Mouse (Mus musculus): ENCODE results near the gene Zc3hav1l. TPM values are rescaled to one million over a fixed set of nuclear protein-coding genes. Genes with fewer than 3 reads are reported as not detected.

Gene Zc3hav1l
- polyA plus RNA-seq, 1 experiment from 2014 or later: 13.7 TPM

DNA sequence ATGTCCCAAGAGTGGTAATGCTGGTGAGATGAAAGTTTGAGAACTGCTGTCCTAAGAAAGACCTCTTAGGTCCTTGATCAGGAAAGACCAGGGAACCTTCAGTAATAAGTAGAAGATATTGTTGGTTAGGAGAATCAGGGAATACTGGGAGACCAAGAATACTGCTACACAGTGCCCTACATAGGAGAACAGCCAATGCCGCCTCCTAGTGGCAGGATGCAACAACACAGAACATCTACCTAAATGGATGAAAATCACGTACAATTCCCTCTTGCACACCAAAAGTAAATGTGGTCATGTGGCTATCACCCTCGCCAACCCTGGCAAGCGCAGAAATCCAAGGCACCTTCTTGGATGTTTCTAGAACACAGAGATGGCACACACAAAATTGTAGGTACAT, 27.5 kb upstream of the Zc3hav1l start:
- no peak for ATAC-seq (ENCODE audit: insufficient number of reproducible peaks, insufficient read depth, low FRiP score, low TSS enrichment, low read depth)
- 20% methylated on average over 4 of the region's 4 CpGs for WGBS
- no peak overlapping the region for H3K9ac ChIP-seq
- H3K36me3 ChIP-seq: no peaks in the 10 kb centered on the region
- no peaks in the 10 kb centered on the region for H3K9me3 ChIP-seq
- no peak overlapping the region for H3K27ac ChIP-seq
- H3K27me3 ChIP-seq: no peaks in the 10 kb centered on the region
- no peak overlapping the region for H3K4me2 ChIP-seq
- H3K4me3 ChIP-seq: no peak overlapping the region
- no peaks in the 10 kb centered on the region for H3K4me1 ChIP-seq

- no peak overlapping the region for H3K4me2 ChIP-seq
- H3K9me3 ChIP-seq: no peaks in the 10 kb centered on the region
- no peak overlapping the region for H3K9ac ChIP-seq
- WGBS: 92% methylated on average over 9 of the region's 9 CpGs
- H3K27ac ChIP-seq: no peak overlapping the region
- H3K27me3 ChIP-seq: no peaks in the 10 kb centered on the region
- no peak overlapping the region for H3K4me3 ChIP-seq
- no peaks in the 10 kb centered on the region for H3K4me1 ChIP-seq
- ATAC-seq (ENCODE audit: insufficient number of reproducible peaks, insufficient read depth, low FRiP score, low TSS enrichment, low read depth): no peak
- H3K36me3 ChIP-seq: no peaks in the 10 kb centered on the region
Observed at GRCm38 (mm10) chr6:38320621-38321020, 21.6 kb upstream of the Zc3hav1l start.

DNA sequence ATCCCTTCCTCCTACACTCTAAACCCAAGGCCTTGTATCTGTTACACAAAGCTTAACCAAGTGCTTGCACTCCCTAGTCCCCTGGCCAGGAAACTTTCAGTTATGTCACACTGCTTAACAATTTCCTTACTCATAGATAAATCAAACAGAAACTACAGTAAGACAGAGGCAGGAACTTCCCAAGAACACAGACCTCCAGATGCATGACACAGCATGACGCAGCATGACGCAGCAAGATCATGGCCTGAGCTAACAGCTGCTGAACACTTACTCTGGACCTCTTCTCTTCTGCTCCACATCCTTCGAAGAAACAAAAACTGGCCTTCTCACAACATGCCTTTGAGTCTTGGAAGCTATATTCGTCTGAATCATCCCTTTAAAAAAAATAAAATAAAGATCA, 17.0 kb upstream of the Zc3hav1l start:
- H3K9ac ChIP-seq: no peak overlapping the region
- no peak for ATAC-seq (ENCODE audit: insufficient number of reproducible peaks, insufficient read depth, low FRiP score, low TSS enrichment, low read depth)
- WGBS: 88% methylated on average over 4 of the region's 4 CpGs
- no peaks in the 10 kb centered on the region for H3K4me1 ChIP-seq
- no peaks in the 10 kb centered on the region for H3K9me3 ChIP-seq
- no peak overlapping the region for H3K4me2 ChIP-seq
- no peak overlapping the region for H3K4me3 ChIP-seq
- no peaks in the 10 kb centered on the region for H3K27me3 ChIP-seq
- H3K36me3 ChIP-seq: no peaks in the 10 kb centered on the region
- no peak overlapping the region for H3K27ac ChIP-seq

- no peaks in the 10 kb centered on the region for H3K4me1 ChIP-seq
- H3K27ac ChIP-seq: no peak overlapping the region
- no peak overlapping the region for H3K4me3 ChIP-seq
- H3K9ac ChIP-seq: no peak overlapping the region
- ATAC-seq (ENCODE audit: insufficient number of reproducible peaks, insufficient read depth, low FRiP score, low TSS enrichment, low read depth): no peak
- no peaks in the 10 kb centered on the region for H3K36me3 ChIP-seq
- no peaks in the 10 kb centered on the region for H3K9me3 ChIP-seq
- H3K4me2 ChIP-seq: no peak overlapping the region
- no peaks in the 10 kb centered on the region for H3K27me3 ChIP-seq
Observed at GRCm38 (mm10) chr6:38309741-38310140, 10.7 kb upstream of the Zc3hav1l start.

DNA sequence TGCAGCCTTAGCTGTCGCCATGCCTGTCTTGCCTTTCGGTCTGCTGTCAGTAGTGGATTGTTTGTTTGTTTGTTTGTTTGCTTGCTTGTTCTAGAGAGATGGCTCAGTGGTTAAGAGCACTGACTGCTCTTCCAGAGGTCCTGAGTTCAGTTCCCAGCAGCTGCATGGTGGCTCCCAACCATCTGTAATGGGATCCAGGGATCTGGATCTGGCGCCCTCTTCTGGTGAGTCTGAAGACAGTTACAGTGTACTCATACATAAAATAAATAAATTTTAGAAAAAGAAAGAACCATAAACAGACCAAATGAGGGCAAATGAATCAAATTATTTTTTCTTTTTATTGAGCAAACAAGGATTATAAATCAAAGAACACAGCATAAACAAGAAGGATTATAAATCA, 5.9 kb upstream of the Zc3hav1l start:
- H3K4me2 ChIP-seq: no peak overlapping the region
- H3K36me3 ChIP-seq: no peaks in the 10 kb centered on the region
- WGBS: 70% methylated on average over 3 of the region's 3 CpGs
- no peak for ATAC-seq (ENCODE audit: insufficient number of reproducible peaks, insufficient read depth, low FRiP score, low TSS enrichment, low read depth)
- H3K9ac ChIP-seq: no peak overlapping the region
- 0 out of 2 replicates have a peak, but pooled peaks cover under 1% of the 10 kb centered on the region for H3K4me1 ChIP-seq
- H3K27me3 ChIP-seq: no peaks in the 10 kb centered on the region
- no peak overlapping the region for H3K27ac ChIP-seq
- no peaks in the 10 kb centered on the region for H3K9me3 ChIP-seq
- H3K4me3 ChIP-seq: no peak overlapping the region

- ATAC-seq (ENCODE audit: insufficient number of reproducible peaks, insufficient read depth, low FRiP score, low TSS enrichment, low read depth): no peak
- Histone ChIP-seq H3K4me3 (peak overlapping the region; percentile 87), H3K27ac (peak overlapping the region; percentile 97), H3K4me1 (peaks cover 17% of the 10 kb centered on the region), H3K4me2 (peak overlapping the region; percentile 74), H3K36me3 (peaks cover 36% of the 10 kb centered on the region), H3K9me3 (no peaks in the 10 kb centered on the region), H3K27me3 (no peaks in the 10 kb centered on the region), H3K9ac (peak overlapping the region; percentile 97)
- WGBS: under 1% methylated on average over 10 of the region's 10 CpGs
Observed at GRCm38 (mm10) chr6:38298246-38298635, 818 bp downstream of the Zc3hav1l start.

DNA sequence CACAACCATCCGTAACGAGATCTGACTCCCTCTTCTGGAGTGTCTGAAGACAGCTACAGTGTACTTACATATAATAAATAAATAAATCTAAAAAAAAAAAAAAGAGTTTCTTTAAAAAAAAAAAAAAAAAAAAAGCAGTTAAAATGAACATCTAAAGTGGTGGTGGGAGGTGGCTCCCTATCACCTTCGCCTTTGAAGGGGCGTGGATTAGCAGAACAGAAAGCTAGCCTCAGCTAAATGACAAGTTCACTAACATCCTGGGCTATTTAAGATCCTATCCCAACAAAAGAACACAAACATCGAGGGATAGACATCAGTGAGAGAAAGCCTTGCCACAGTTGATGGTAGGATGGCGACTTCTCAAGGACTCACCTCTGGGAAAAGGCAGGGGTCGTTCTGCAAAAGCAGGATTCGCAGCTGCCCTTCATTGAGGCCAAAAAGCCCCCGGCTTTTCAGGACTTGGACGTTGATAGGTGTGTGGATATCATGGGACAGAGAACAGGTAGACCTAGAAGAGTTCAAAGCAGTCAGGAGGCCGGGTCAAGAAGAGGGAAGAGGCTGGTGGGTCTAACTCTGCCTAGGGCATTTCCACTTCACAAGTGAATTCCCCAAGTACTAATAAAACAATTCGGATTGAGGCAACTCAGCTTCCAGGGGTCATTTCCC, 1.3 kb downstream of the Zc3hav1l start:
- H3K4me1 ChIP-seq: peaks cover 22% of the 10 kb centered on the region
- peak overlapping the region; percentile 74 for H3K4me2 ChIP-seq
- peak overlapping the region; percentile 97 for H3K27ac ChIP-seq
- 35% methylated on average over 12 of the region's 12 CpGs for WGBS
- H3K27me3 ChIP-seq: no peaks in the 10 kb centered on the region
- H3K36me3 ChIP-seq: peaks cover 42% of the 10 kb centered on the region
- H3K9ac ChIP-seq: peak overlapping the region; percentile 97
- H3K9me3 ChIP-seq: no peaks in the 10 kb centered on the region
- H3K4me3 ChIP-seq: peak overlapping the region; percentile 87
- ATAC-seq (ENCODE audit: insufficient number of reproducible peaks, insufficient read depth, low FRiP score, low TSS enrichment, low read depth): no peak

- Histone ChIP-seq H3K36me3 (peaks cover 80% of the 10 kb centered on the region), H3K4me2 (no peak overlapping the region), H3K27me3 (no peaks in the 10 kb centered on the region), H3K4me3 (no peak overlapping the region), H3K27ac (no peak overlapping the region), H3K9ac (no peak overlapping the region), H3K9me3 (no peaks in the 10 kb centered on the region), H3K4me1 (peaks cover 15% of the 10 kb centered on the region)
- ATAC-seq (ENCODE audit: insufficient number of reproducible peaks, insufficient read depth, low FRiP score, low TSS enrichment, low read depth): no peak
- WGBS: 63% methylated on average over 3 of the region's 3 CpGs
Observed at GRCm38 (mm10) chr6:38293708-38294107, 5.4 kb downstream of the Zc3hav1l start.

DNA sequence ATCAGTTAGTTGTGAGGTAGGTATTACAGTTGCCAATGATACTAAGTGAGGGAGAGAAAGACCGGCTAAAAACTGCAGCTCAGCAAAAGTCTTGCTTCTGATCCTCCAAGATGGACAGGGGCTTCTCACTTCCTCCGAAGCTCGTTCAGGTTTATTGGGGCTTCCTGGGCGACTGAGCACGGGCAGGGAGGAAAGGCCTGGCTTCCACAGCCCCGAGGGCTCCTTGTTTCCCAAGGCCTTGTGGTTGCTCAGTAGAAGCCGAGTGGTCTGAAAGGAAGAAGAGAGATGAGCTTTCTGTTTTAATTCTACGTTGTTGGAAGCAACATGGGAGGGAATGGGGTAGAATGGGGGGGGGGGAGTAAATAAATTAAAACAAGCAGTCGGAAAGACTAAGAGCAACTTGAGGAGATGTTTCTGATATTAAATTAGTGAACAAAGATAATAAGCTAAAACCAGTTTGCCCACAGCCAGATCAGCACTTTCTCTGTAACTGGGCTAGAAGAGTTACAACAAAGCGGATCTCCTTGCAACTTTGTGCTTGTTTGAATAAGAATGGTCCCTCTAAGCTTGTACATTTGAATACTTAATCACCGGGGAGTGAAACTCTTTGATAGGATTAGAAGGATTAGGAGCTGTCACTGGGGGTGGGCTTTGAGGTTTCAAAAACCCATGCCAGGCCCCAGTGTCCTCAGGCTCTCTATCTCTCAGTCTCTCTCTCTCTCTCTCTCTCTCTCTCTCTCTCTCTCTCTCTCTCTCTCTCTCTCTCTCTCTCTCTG, 6.0 kb downstream of the Zc3hav1l start:
- H3K4me2 ChIP-seq: no peak overlapping the region
- ATAC-seq (ENCODE audit: insufficient number of reproducible peaks, insufficient read depth, low FRiP score, low TSS enrichment, low read depth): no peak
- WGBS: 41% methylated on average over 11 of the region's 11 CpGs

DNA sequence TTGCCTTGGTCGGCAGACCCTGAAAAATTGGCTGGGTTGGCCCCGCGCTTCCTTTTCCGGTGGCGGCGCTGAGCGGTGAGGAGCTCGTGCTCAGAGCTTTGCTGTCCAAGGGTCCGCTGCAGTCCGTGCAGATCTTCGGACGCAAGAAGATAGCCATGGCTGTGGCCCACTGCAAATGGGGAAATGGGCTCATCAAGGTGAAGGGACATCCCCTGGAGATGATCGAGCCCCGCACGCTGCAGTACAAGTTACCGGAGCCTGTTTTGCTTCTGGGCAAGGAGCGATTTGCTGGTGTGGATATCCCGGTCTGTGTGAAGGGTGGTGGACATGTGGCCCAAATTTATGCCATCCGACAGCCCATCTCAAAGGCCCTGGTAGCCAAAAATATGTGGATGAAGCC, 14.6 kb downstream of the Zc3hav1l start:
- no peak overlapping the region for H3K9ac ChIP-seq
- H3K4me1 ChIP-seq: no peaks in the 10 kb centered on the region
- H3K27me3 ChIP-seq: no peaks in the 10 kb centered on the region
- ATAC-seq (ENCODE audit: insufficient number of reproducible peaks, insufficient read depth, low FRiP score, low TSS enrichment, low read depth): no peak
- H3K4me2 ChIP-seq: no peak overlapping the region
- peaks cover 14% of the 10 kb centered on the region for H3K9me3 ChIP-seq
- H3K4me3 ChIP-seq: no peak overlapping the region
- 97% methylated on average over 19 of the region's 19 CpGs for WGBS
- peaks cover 61% of the 10 kb centered on the region for H3K36me3 ChIP-seq
- no peak overlapping the region for H3K27ac ChIP-seq

More for the DNA sequence above, 6.0 kb downstream of the Zc3hav1l start:
- Histone ChIP-seq H3K9me3 (no peaks in the 10 kb centered on the region), H3K27ac (no peak overlapping the region), H3K27me3 (no peaks in the 10 kb centered on the region), H3K36me3 (peaks cover 87% of the 10 kb centered on the region), H3K4me3 (no peak overlapping the region), H3K4me1 (peaks cover 12% of the 10 kb centered on the region), H3K9ac (no peak overlapping the region)

- no peaks in the 10 kb centered on the region for H3K9me3 ChIP-seq
- no peak overlapping the region for H3K4me2 ChIP-seq
- H3K4me1 ChIP-seq: 0 out of 2 replicates have a peak, but pooled peaks cover 2% of the 10 kb centered on the region
- H3K27me3 ChIP-seq: no peaks in the 10 kb centered on the region
- H3K36me3 ChIP-seq: no peaks in the 10 kb centered on the region
- no peak overlapping the region for H3K27ac ChIP-seq
- H3K9ac ChIP-seq: no peak overlapping the region
- ATAC-seq (ENCODE audit: insufficient number of reproducible peaks, insufficient read depth, low FRiP score, low TSS enrichment, low read depth): no peak
- no peak overlapping the region for H3K4me3 ChIP-seq
- 71% methylated on average over 7 of the region's 7 CpGs for WGBS
Observed at GRCm38 (mm10) chr6:38264466-38264865, 34.6 kb downstream of the Zc3hav1l start.

Data from embryonic facial prominence, embryonic 13.5 days (tissue).